Mouse (Mus musculus) 416B (cell line): ENCODE measurements around the gene Scfd2.
A peak's percentile ranks its signal among the peaks of the same experiment; 100 is the strongest.

ENCODE experiments used
- DNase-seq: peaks from one replicate; pipeline ENCODE4 v3.0.0; 2011; ENCODE audit warnings: low read depth

The Scfd2 gene

DNA sequence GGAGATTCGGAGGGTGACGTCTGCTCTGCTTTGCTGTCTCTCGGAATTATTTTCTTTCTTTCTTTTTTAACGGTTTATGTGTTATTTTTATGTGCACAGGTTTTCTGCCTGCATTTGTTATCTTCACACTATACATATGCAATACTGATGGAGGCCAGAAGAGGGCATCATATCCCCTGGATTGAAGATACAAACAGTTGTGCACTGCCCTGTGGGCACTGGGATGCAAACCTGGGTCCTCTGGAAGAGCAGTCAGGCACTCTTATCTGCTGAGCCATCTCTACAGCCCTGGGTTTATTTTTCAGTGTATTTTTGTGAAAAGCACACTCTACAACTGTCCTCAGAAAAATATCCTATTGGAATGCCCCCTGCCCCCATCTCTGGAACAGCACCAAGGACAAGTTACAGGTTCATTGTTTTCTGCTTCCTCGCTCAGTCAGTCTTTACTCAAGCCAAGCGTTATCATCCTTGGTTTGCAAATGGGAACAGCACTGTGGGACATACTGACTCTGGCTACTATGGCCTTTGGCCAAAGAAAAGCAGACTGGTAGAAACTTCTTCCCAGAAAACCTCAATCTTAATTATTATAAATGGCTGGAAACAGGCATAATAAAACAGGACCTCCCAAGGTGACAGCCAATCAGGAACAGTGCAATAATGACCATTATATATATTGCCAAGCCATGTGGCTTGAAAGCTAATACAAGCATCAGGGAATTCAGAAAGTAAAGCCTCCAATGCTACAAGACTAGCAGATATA, 75.9 kb downstream of the Scfd2 start:
- DNase-seq = peak; percentile 19

DNA sequence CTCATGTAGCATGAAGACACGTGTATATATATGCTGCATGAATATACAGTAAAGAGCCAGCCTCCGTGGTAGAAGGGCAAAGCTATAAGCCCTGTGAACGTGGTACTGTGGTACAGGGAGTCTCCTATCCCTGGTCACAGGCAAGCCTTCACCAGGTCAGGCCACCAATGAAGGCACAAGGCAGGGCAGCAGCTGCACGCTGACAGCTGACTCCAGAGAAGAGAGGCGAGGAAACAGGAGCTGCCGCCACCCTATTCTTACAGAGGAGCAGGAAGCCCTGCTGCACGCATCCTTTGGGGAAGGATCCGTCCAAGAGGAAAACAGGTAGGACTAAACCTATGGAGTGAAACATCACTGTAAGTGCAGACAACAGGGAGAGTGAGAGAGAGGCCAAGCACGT, 76.5 kb downstream of the Scfd2 start:
- DNase-seq = no peak

GRCm38 (mm10) chr5:74450977-74451376, 80.6 kb downstream of the Scfd2 start:
- no peak for DNase-seq

GRCm38 (mm10) chr5:74447517-74448334, 83.8 kb downstream of the Scfd2 start:
- DNase-seq = no peak

DNA sequence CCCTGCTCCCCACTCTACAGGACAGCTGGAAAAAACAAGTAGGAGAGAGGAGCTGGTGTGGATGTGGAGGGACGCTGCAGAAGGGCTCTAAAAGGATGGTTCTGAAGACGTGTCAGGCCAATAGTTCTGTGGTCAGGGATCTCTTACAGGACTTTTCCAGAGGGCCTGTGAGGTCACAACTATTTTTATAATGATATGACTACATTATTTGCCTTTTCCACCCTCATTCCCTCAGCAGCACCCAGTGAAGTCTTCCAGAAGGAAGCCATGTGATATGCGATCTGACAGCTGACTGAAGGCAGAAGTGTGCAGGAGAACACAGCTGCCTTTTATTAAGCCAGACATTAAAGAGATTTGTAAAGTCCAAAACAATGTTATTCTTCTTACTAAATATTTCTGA, 85.7 kb downstream of the Scfd2 start:
- no peak for DNase-seq

GRCm38 (mm10) chr5:74438353-74438752, 93.2 kb downstream of the Scfd2 start:
- DNase-seq = no peak

- peak; percentile 63 for DNase-seq
These were observed 97.9 kb downstream of the Scfd2 start for GRCm38 (mm10) chr5:74433580-74434147.

DNA sequence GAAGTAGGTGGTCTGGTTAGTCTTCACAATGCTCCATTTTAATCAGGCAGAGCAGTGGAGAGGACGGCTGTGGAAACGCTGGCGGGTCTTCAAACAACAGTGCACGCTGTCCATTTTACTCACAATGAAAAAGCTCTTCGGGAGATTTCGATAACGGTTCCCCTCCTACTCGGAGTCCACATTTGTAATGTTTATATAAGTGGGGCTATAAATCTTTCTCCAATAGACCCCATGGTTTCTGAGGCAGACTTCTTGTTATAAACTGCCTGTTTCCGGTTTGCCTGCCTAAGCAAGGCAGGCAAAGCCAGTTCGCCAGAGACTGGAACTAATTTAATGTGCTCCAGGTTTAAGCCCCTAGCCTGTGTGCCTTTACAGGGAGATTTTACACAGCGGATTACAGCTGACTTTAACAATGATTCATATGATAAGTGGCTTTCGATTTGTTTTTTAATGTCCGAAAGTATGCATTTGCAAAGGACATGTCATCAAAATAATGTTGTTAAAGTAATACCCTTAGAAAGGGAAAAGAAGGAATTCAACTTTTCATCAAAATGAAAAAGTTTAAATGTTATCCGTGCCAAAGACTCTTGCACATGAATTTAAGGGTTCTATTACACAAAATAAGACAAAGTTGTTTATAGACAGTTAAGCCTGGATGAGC, 98.5 kb downstream of the Scfd2 start:
- no peak for DNase-seq

- peak; percentile 57 for DNase-seq
These were observed 110.9 kb downstream of the Scfd2 start for GRCm38 (mm10) chr5:74420615-74421132.

GRCm38 (mm10) chr5:74412557-74412956, 119.0 kb downstream of the Scfd2 start:
- peak; percentile 29 for DNase-seq

DNA sequence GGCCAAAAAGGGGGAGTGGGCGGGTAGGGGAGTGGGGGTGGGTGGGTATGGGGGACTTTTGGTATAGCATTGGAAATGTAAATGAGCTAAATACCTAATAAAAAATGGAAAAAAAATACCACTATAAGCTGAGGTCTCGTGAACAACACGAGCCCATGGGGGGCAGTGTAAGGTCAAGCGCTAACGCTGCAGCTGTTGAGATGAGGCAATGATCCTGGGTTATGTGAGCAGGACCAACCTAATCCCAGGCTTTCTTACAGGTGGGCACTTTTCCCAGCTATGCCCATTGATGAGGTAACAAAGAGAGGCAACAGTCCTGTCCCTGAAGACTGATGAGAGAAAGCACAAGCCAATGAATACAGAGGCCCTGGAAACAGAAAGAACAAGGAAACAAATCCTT, 126.7 kb downstream of the Scfd2 start:
- DNase-seq = no peak

- DNase-seq = peak; percentile 90
These were observed 127.5 kb downstream of the Scfd2 start for GRCm38 (mm10) chr5:74404083-74404482.

DNA sequence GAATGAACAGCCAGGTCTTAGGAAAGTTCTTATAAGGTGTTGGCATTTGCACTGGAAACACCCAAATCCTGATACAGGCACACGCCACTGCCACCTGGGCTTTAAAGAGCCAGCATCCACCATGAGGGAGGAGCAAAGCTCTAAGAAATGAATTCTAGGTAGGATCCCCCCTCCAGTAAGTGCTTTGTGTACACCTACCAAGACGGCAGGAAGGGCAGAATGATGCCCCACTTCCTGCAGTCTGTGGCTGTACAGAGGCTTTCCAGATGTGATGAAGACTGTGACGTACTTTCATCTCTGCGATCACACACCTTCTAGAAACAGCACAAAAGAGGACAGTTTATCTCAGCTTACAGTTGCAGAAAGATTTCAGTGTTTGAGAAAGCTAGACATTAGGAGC, 128.9 kb downstream of the Scfd2 start:
- peak; percentile 16 for DNase-seq

DNA sequence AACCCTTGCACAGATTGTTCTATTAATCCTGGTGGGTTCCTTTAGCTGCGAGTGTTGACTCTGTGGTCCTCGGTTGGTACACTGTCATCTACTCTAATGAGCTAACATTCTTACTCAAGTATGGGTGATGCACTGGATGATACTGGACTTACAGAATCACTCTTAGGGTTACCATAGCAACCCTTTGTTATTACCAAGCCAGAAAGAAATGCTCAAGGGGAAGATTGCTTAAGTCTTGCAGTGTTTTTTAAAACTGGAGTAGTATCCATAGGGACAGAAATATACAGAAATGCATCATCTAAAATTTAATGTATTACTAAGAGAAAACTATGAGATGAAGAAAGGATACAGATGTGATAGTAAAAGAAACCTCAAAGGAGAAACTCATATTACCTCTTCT, 139.8 kb downstream of the Scfd2 start:
- no peak for DNase-seq

DNA sequence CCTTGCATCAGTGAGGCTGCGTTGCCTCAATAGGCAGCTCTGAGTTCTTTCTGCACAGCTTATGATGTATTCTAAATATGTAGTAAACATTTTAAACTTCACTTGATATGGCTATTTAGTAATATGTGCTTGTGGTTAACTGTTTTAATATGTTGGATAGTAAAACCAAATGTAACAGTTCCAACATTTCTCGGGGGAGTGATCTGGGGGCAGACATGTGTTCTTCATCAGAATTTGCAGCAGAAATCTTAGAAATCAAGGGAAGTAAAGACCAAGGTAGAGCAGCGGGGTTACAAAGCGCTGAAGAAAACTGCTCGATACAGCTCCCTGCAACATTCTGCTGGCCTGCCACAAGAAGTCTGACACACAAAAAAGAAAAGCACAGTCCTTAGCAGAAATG, 140.2 kb downstream of the Scfd2 start:
- no peak for DNase-seq

DNA sequence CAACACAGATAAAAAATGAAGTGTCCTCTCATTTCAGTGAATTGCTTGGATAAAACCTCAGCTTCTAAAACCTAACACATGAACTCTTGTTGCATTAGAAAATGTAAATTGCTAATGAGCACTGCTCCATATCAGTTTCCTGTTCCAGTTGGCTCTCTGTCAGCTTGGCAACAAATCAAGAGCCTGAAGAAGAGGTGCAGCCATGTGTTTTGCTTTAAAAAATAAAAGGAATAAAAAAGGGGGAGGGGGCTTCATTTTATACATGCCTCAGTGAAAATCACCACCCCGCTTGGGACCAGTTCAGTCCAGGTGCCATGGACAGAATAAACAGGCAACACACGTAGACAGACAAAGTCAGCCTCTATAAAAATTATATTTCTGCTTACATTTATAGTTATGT, 142.7 kb downstream of the Scfd2 start:
- DNase-seq = no peak

GRCm38 (mm10) chr5:74388101-74388500, 143.5 kb downstream of the Scfd2 start:
- no peak for DNase-seq

DNA sequence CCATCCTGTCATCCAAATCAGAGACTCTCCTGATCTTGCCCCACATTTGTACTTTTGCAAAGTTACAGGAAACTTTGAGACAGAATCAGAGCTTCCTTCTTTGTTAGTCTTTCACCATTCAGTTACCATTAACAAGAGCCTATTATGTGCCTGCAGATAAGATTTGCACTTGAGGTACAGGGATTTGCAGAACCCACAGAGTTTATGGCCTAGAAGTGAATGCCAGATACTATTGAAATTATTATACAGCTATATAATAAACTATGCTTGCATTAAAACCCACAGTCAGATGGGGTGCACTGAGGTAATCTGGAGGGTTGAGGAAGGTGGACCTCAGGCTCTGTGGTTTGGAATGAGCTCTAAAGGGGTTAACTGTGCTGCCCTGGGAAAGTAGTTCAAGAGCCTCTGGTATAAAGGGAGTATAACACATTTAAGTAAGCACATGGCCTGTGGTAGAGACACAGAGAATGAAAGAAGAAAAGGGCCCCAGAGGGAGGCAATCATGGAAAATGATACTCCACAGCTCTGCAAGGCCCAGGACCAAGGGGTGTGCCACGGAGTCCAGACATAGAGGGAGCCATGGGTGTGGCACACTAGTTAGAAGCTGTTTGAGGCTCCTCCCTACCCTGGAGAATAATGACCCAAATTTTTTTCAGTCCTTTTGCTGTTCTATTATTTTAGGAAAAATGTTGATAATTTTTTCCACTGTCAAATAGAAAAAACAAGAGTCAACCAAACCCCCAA, 144.2 kb downstream of the Scfd2 start:
- DNase-seq = no peak

DNA sequence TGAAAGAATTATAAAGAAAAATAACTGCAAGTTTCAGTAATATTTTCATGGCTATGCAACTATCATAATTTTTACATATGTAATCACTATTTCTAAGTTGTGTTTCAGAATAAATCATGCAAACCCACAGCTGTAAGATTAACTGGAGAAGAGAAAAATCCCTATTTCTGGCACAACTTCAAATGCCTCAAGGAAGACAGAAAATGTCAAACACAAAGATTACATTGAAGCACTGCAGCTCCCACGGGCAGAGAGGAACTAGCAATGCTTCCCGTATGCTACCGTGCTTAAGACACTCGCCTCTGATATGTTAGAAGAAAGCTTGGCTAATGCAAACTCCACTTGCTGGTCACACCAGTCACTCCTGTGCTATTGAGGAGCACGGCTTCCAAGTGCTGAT, 151.5 kb downstream of the Scfd2 start:
- no peak for DNase-seq

- no peak for DNase-seq
These were observed 164.9 kb downstream of the Scfd2 start for GRCm38 (mm10) chr5:74366710-74367101.

DNA sequence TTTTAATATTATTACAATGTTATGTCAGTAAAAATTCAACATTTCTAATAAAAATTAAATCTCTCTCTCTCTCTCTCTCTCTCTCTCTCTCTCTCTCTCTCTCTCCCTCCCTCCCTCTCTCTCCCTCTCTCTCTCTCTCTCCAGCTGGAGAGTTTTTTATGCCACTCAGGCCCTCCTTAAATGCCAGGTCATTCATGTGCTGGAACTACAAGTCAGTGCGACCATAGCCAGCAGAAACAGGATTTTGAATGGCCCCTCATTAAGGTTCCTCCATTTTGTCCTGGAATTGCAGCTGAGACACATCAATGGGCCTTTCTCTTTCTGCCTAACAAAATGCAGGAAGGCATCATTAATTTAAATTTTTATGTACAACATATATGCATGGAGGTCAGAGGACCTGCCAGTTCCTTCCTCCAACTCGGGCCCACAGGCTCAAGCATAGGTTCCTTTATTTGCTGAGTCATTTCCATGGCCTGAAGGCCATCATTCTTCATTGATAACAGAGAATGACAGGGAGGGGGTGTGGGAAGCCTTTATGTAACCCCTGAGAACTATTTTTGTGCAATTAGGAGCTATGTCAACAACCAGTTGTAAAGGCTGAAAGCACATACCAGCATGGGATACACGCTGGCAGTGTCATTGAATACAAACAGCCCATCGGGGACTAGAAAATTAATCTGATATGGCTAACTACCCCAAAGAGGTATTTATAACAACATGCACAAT, 165.4 kb downstream of the Scfd2 start:
- DNase-seq = peak; percentile 73
